Comparison of ENCODE assay signal across 17 mouse cellular contexts in the genomic region with DNA sequence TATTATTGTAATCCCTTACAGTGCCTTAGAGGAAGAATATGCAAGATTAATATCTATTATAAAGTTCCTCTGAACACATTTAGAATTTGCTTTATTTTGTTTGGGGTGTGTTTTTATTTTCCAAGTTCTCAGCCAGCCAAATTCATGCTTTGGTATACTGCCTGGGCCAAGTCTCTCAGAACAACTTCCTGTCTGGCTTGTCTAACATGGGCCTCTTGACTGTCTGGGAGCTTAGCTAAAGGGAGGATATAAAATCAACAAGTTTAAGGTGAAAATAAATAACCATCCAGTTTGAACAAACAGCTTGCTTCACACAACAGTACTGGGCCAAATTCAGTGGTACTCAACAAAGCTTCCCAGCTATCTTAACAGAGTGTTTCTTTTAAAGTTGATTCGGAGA.
DNase-seq lines count a peak whose midpoint lies in the region.
"Had no signal": no experiment of that assay in that cellular context is flagged by ENCODE, and none has a peak within 500 bp of the region (broad histone marks: within the 10 kb centered on the region; RNA-seq: fewer than 3 reads in every experiment).

No protein-coding gene starts in this region.

- H3K36me3 ChIP-seq in heart, embryonic 10.5 days = no peaks in the 10 kb centered on the region
- H3K36me3 ChIP-seq: embryonic facial prominence, embryonic 12.5 days; forebrain, embryonic 15.5 days; heart, embryonic 15.5 days; hindbrain, embryonic 13.5 days had no signal

- H3K4me3 ChIP-seq in heart, embryonic 10.5 days = no peak overlapping the region
- H3K4me3 ChIP-seq: embryonic facial prominence, embryonic 12.5 days; forebrain, embryonic 15.5 days; heart, embryonic 15.5 days; hindbrain, embryonic 13.5 days had no signal

- WGBS in heart, embryonic 10.5 days = 96% methylated on average over 1 of the region's 1 CpGs

- H3K4me1 ChIP-seq in heart, embryonic 10.5 days = 0 out of 2 replicates have a peak, but pooled peaks cover 3% of the 10 kb centered on the region
- H3K4me1 ChIP-seq: forebrain, embryonic 15.5 days; heart, embryonic 15.5 days; hindbrain, embryonic 13.5 days had no signal

- intact Hi-C loops in heart, postnatal 36 days (cut with DNase I) = no loop called here

- H3K27ac ChIP-seq in heart, embryonic 10.5 days = no peak overlapping the region
- H3K27ac ChIP-seq: embryonic facial prominence, embryonic 12.5 days; forebrain, embryonic 15.5 days; heart, embryonic 15.5 days; hindbrain, embryonic 13.5 days; hindbrain, postnatal 0 days had no signal

- H3K27me3 ChIP-seq in heart, embryonic 10.5 days (ENCODE audit: insufficient read depth, poor library complexity, severe bottlenecking) = no peaks in the 10 kb centered on the region
- H3K27me3 ChIP-seq: embryonic facial prominence, embryonic 12.5 days; forebrain, embryonic 15.5 days; heart, embryonic 15.5 days; hindbrain, embryonic 13.5 days had no signal

- peak; percentile 91 for DNase-seq in heart, adult 11 months
- no peak for DNase-seq in heart, postnatal 36 days
- DNase-seq in heart, adult 9 months (ENCODE audit: low spot score in 2 of 2) = peak; percentile 31 to 44
- DNase-seq in heart, embryonic 10.5 days (ENCODE audit: low spot score) = no peak
- peak; percentile 17 for DNase-seq in kidney, postnatal 10 days
- DNase-seq in kidney, postnatal 4 days = no peak
- peak; percentile 13 for DNase-seq in skeletal muscle tissue, adult 2 months (ENCODE audit: low read depth, low spot score)
- DNase-seq: adrenal gland, postnatal 14 days; cerebellum, adult 11-12 months; cerebellum, adult 9-10 months; cerebellum, postnatal 25 days; gastrocnemius, postnatal 10 days had no signal

- no peaks in the 10 kb centered on the region for H3K9me3 ChIP-seq in heart, embryonic 10.5 days
- H3K9me3 ChIP-seq: embryonic facial prominence, embryonic 12.5 days; forebrain, embryonic 15.5 days; heart, embryonic 15.5 days; hindbrain, embryonic 13.5 days had no signal

Comparison
In these comparisons a context has a peak if more than half of its experiments do, and no peak if none do; other contexts are left out.
1. DNase-seq: peak in heart, adult 11 months (single experiment), heart, adult 9 months (2 of 2), kidney, postnatal 10 days (single experiment) and skeletal muscle tissue, adult 2 months (single experiment); none in heart, postnatal 36 days (0 of 2), heart, embryonic 10.5 days (single experiment) and kidney, postnatal 4 days (0 of 2).